Mouse (Mus musculus): ENCODE data around the gene Tagln. TPM values are rescaled to one million over a fixed set of nuclear protein-coding genes. Genes with fewer than 3 reads are reported as not detected.

The Tagln gene
- polyA plus RNA-seq, 1 experiment, result 13.7 TPM

DNA sequence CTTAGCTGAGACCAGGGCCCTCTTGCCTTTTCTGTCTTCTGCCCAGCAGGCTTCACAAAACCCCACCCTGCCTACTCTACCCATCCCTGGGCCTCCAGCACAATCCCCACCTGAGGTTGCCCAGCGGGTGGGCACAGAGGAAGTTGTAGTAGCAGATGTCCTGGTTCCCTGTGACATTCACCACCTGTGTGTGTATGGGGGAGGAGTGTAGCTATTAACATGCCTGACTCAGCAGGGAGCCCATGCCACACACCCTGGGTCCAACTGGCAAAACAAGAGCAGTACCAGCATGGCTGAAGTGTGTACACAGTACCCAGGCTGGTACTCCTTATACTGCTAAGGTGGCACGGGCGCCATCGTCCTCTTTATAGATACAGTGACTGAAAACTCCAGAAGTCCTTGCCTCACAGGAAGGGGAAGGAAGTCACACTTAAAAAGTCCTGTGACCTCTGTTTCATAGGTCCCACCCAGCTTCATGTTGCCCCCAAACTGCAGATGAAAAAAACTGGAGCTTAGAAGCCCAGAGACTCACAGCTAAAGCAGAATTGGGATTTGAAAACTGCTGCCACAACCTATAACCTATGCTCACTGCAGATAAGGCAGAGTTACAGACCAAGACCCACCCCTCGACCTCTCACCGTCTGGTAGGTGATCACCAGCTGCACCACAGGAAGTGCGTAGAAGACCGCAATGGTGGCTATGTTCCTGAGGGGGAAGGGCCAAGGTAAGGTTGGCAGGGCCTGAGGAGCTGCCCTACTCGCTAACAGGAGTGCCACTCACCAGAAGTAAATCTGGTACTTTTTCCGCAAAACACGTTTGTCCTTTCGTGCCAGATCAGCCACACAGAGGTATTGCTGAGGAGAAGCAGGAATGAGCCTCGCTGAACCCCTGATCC, 8.9 kb upstream of the Tagln start:
- DNase-seq, result peak; percentile 65 to 70
- Histone ChIP-seq H3K27ac (ENCODE audit: insufficient read depth, low read length) (peak overlapping the region; percentile 39), H3K4me3 (replicated peaks; ENCODE audit: insufficient read depth, low read depth, low read length) (no peak overlapping the region), H3K27me3 (ENCODE audit: control insufficient read depth, insufficient read depth, low read length) (no peaks in the 10 kb centered on the region), H3K4me1 (ENCODE audit: control insufficient read depth, insufficient read depth, low read length) (peaks cover 58% of the 10 kb centered on the region)
- WGBS, result 42% methylated on average over 13 of the region's 13 CpGs
- TF ChIP-seq CTCF (IDR thresholded peaks at IDR 0.05; ENCODE audit: borderline replicate concordance, insufficient read depth, low read depth, low read length) (no peak), POLR2A (IDR thresholded peaks at IDR 0.05; ENCODE audit: borderline replicate concordance, insufficient read depth, low read length) (no peak)

DNA sequence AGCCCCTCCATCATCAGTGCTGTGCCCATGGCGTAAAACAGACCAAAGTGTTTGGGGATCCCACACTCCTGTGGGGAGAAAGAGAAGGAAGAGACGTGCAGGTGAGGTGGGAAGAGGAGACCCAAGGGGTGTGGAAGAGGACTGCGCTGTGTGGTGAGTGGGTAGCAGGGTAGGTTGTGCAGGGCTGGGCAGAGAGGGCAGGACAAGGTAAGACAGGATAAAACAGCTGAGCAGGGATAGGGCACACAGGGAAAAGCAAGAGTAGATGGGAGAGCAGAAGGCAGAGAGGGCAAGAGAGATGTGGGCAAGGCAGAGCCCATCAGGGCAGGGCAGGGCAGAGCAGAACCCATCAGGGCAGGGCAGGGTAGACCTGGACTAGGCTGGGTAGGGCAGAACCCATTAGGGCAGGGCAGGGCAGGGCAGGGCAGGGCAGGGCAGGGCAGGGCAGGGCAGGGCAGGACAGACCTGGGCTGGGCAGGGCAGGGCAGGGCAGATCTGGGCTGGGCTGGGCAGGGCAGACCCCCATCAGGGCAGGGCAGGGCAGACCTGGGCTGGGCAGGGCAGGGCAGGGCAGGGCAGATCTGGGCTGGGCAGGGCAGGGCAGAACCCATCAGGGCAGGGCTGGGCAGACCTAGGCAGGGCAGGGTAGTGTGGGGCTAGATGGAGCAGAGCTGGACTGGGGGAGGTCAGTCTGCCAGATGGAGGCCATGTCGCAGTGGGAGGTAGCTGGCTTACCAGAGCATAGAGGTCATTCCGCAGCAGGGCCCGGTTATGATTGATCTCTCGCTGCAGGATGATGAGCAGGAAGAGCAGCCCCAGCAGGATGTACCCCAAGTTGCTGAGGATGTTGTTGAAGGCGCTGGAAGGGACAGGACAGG, 8.0 kb upstream of the Tagln start:
- no peak overlapping the region for H3K4me3 ChIP-seq (replicated peaks; ENCODE audit: insufficient read depth, low read depth, low read length)
- peaks cover 67% of the 10 kb centered on the region for H3K4me1 ChIP-seq (ENCODE audit: control insufficient read depth, insufficient read depth, low read length)
- H3K27ac ChIP-seq (ENCODE audit: insufficient read depth, low read length), result peak overlapping the region; percentile 39
- TF ChIP-seq POLR2A (IDR thresholded peaks at IDR 0.05; ENCODE audit: borderline replicate concordance, insufficient read depth, low read length) (no peak), CTCF (IDR thresholded peaks at IDR 0.05; ENCODE audit: borderline replicate concordance, insufficient read depth, low read depth, low read length) (no peak)
- DNase-seq, result peak; percentile 64 to 70
- no peaks in the 10 kb centered on the region for H3K27me3 ChIP-seq (ENCODE audit: control insufficient read depth, insufficient read depth, low read length)
- 40% methylated on average over 8 of the region's 8 CpGs for WGBS

DNA sequence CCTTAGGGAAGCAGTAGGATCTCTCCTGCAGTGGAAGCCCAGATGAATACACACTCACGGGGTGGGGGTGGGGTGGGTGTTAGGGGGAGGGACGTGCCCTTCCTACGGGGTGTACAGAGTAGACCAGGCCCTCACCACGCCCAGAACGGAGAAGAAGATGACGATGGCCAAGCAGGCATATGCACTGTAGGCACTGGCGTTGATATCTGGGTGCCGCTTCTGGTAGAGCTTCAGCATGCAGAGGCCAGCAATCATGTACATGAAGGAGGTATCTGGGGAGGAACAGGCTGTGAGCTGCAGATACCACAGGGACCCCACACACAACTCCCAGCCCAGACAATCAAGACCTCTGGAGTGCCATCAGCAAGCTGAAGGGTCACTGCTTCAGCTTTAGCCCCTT, 7.1 kb upstream of the Tagln start:
- peaks cover 74% of the 10 kb centered on the region for H3K4me1 ChIP-seq (ENCODE audit: control insufficient read depth, insufficient read depth, low read length)
- no peak for DNase-seq
- H3K27ac ChIP-seq (ENCODE audit: insufficient read depth, low read length), result no peak overlapping the region
- 88% methylated on average over 8 of the region's 8 CpGs for WGBS
- no peak for TF ChIP-seq POLR2A (IDR thresholded peaks at IDR 0.05; ENCODE audit: borderline replicate concordance, insufficient read depth, low read length)
- no peak for TF ChIP-seq CTCF (IDR thresholded peaks at IDR 0.05; ENCODE audit: borderline replicate concordance, insufficient read depth, low read depth, low read length)
- H3K27me3 ChIP-seq (ENCODE audit: control insufficient read depth, insufficient read depth, low read length), result no peaks in the 10 kb centered on the region
- no peak overlapping the region for H3K4me3 ChIP-seq (replicated peaks; ENCODE audit: insufficient read depth, low read depth, low read length)

DNA sequence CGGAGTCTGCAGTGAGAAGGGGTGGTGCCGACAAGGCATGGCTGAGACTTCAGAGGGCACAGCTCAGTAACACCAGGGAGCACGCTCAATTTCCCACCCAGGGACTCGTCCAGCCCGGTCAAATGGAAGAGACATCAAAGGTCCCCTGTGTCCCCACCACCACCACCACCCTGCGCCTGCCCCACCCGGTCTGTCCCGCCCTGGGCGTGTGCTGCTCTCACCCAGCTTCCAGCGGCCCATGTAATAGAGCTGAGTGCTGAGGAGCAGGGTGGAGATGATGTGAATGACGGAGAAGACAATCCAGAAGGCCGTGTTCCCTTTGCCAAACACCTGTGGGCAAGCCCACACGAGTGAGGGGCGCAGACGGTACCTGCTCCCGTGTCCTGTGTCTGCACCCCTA, 6.6 kb upstream of the Tagln start:
- 90% methylated on average over 16 of the region's 16 CpGs for WGBS
- H3K4me3 ChIP-seq (replicated peaks; ENCODE audit: insufficient read depth, low read depth, low read length), result no peak overlapping the region

DNA sequence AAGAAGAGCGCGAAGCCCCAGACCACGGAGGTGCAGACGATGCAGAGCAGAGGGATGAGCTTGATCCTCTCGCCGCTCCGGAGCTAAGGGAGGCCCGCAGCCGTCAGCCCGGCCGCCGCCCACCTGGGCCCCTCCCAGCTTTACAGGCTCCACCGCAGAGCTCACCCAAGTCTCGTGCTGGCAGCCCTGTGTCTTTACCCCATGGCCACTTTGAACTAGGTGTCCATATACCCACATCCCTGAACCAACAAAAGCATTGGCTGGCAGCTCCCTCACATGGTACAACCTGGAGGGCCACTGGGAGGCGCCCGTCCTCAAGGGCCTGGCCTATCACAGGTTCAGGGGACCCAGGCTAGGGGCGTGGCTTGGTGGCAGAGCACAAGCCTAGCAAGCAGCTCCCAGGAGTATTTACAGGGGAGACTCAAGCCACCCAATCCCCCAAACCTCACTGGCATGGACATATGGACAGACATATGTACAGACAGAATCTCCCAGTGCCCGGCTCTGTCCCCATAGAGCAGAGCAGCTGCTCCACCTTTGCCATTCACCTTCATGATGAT, 5.6 kb upstream of the Tagln start:
- H3K27me3 ChIP-seq (ENCODE audit: control insufficient read depth, insufficient read depth, low read length), result no peaks in the 10 kb centered on the region
- no peak overlapping the region for H3K27ac ChIP-seq (ENCODE audit: insufficient read depth, low read length)
- 71% methylated on average over 18 of the region's 18 CpGs for WGBS
- peaks cover 60% of the 10 kb centered on the region for H3K4me1 ChIP-seq (ENCODE audit: control insufficient read depth, insufficient read depth, low read length)
- DNase-seq, result peak in 1 of 2 experiments; percentile 46
- 0 out of 2 replicates have a peak, but pooled peaks have one; percentile 0 for TF ChIP-seq CTCF (IDR thresholded peaks at IDR 0.05; ENCODE audit: borderline replicate concordance, insufficient read depth, low read depth, low read length)
- TF ChIP-seq POLR2A (IDR thresholded peaks at IDR 0.05; ENCODE audit: borderline replicate concordance, insufficient read depth, low read length), result no peak
- H3K4me3 ChIP-seq (replicated peaks; ENCODE audit: insufficient read depth, low read depth, low read length), result no peak overlapping the region

More for the DNA sequence above, 6.6 kb upstream of the Tagln start:
- H3K27me3 ChIP-seq (ENCODE audit: control insufficient read depth, insufficient read depth, low read length), result no peaks in the 10 kb centered on the region
- DNase-seq, result no peak
- no peak for TF ChIP-seq POLR2A (IDR thresholded peaks at IDR 0.05; ENCODE audit: borderline replicate concordance, insufficient read depth, low read length)
- TF ChIP-seq CTCF (IDR thresholded peaks at IDR 0.05; ENCODE audit: borderline replicate concordance, insufficient read depth, low read depth, low read length), result no peak
- H3K4me1 ChIP-seq (ENCODE audit: control insufficient read depth, insufficient read depth, low read length), result peaks cover 69% of the 10 kb centered on the region
- no peak overlapping the region for H3K27ac ChIP-seq (ENCODE audit: insufficient read depth, low read length)

DNA sequence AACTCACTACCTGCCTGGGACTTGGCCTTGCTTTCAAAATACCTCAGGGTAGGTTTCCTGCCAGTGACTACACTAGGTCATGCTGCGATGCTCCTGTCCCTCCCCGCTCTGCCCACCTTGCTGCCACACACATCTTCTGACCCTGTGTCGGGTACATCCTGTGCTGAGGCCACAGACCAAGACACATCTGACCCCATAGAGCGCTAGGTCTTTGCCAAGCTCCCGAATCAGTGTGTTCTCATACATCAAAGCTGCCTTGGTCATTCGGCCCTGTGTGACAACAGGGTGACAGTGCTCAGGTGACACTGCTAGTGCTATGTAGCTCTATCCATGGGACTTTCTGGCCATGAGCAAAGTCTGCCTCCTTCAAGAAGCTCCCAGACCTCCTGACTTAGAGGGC, 3.9 kb upstream of the Tagln start:
- Histone ChIP-seq H3K27me3 (ENCODE audit: control insufficient read depth, insufficient read depth, low read length) (no peaks in the 10 kb centered on the region), H3K27ac (ENCODE audit: insufficient read depth, low read length) (no peak overlapping the region), H3K4me1 (ENCODE audit: control insufficient read depth, insufficient read depth, low read length) (peaks cover 45% of the 10 kb centered on the region), H3K4me3 (replicated peaks; ENCODE audit: insufficient read depth, low read depth, low read length) (no peak overlapping the region)
- WGBS, result 80% methylated on average over 6 of the region's 6 CpGs
- DNase-seq, result no peak
- TF ChIP-seq CTCF (IDR thresholded peaks at IDR 0.05; ENCODE audit: borderline replicate concordance, insufficient read depth, low read depth, low read length) (no peak), POLR2A (IDR thresholded peaks at IDR 0.05; ENCODE audit: borderline replicate concordance, insufficient read depth, low read length) (no peak)

DNA sequence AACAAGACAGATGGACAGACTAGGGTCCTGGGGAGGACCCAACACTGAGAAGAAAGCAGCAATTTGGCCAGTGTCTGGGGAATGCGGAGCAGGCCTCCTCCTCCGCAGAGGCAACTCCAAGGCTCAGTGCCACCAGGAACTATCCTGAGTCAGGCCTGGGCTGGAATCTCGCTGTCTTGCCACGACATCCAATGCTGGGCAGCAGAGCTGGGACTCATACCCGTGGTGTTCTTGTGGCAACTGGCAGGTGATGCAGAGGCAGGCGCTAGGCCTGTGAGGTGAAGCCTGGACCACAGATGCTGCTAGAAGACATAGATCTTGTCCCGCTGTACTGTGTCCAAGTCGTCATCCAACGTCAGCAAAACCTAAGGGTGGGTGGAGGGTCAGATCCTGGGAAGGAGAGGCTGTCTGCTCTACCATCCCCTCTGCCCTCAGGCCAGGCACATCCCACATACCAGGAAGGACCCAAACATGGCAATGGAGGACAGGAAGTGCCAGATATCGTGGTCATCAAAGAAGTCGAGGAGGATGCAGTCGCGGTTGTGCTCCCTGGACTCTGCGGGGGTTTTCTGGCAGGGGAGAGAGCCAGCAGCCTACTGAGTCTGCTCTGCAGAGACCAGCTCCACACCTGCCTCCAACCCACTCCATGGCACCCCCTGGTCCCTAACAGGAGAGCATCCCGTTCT, 3.2 kb upstream of the Tagln start:
- no peak overlapping the region for H3K4me3 ChIP-seq (replicated peaks; ENCODE audit: insufficient read depth, low read depth, low read length)
- DNase-seq, result no peak
- H3K4me1 ChIP-seq (ENCODE audit: control insufficient read depth, insufficient read depth, low read length), result peaks cover 38% of the 10 kb centered on the region
- no peaks in the 10 kb centered on the region for H3K27me3 ChIP-seq (ENCODE audit: control insufficient read depth, insufficient read depth, low read length)
- H3K27ac ChIP-seq (ENCODE audit: insufficient read depth, low read length), result peak overlapping the region; percentile 2; the same call in 1 of the 2 replicates
- WGBS, result 39% methylated on average over 15 of the region's 15 CpGs
- TF ChIP-seq CTCF (IDR thresholded peaks at IDR 0.05; ENCODE audit: borderline replicate concordance, insufficient read depth, low read depth, low read length) (no peak), POLR2A (IDR thresholded peaks at IDR 0.05; ENCODE audit: borderline replicate concordance, insufficient read depth, low read length) (no peak)
